Mouse (Mus musculus): ENCODE measurements around the gene 5430419D17Rik.

Gene 5430419D17Rik

DNA sequence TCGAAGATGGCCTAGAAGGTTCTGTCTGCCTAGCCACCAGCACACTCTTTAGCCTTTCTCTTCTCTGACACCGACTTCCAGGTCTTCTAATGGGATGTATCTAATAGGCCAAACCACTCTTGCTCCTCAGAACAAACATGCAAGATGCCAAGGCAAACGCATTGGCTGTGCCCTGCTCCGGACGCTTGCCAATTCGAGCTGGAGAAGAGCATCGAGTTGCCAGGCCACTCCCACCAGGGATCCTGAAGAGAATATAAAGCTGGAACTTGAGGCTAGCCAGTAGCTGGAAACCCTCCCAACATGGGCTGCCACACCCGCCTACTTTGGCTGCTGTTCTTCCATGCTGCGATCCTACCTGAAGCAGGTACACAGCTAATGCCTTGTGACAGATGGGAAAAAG, at the start of gene 5430419D17Rik:
Gene 5430419D17Rik, plus strand, starts transcription at position 282 of the 400 bp plus-strand sequence.
- no peak for DNase-seq (ENCODE audit: low spot score)

DNA sequence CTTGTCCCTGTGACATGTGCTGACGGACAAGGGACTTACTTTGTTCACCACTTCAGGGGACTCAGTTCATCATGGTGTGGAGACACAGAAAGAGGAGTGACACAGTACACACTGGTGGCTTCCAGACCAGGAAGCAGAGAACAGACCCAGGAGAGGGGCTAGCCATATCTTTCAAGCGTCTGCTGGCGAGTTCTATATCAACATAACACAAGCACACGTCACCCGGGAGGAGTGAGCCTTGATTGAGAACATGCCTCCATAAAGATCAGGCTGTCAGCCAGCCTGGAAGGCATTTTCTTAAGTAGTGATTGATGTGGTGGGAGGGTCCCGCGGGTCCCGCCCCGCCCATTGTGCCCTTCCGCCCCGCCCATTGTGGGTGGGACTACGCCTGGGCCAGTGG, 44.2 kb upstream of the 5430419D17Rik start:
- no peak for DNase-seq (ENCODE audit: low spot score)

DNA sequence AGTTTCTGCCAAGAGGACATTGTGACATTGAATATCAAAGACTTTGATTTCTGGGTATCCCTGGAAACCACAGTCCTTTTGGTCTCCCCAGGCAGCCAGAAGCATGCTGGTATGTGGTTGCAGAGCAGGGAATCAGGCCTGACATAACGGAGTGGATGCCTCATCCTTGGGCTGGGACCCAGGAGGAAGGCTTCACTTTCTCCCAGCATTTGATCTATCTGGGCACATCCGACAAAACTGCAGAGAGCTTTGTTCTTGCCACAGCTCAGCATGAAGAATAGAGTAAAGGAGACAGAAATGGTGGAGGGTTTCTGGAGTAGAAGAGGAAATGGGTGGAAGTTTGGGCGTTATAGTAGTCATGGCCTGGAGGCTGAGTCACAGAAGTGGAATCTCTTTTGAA, 41.0 kb upstream of the 5430419D17Rik start:
- DNase-seq (ENCODE audit: low spot score): no peak

DNA sequence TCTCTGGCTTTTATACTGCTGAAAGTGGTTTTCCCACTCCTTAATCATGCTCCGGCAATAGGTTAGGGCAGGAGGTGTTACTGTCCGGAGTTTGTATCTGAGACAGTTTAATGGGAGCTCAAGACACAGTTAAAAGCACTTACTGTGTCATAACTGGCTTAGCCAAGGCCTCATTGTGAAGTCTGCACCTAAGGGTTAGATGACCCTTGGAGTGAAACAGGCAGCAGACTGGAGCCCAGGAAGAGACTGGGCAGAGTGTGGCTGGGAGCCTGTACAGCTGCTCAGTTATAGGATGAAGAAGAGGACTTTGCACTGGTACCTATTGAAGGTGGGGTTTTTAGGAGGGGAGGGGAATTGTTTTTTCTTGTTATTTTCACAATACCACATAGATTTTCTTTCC, 28.0 kb upstream of the 5430419D17Rik start, which contains the start of gene 4933402N03Rik:
Gene 4933402N03Rik, minus strand, starts transcription at position 101 of the 400 bp plus-strand sequence.
- no peak for DNase-seq (ENCODE audit: low spot score)

DNA sequence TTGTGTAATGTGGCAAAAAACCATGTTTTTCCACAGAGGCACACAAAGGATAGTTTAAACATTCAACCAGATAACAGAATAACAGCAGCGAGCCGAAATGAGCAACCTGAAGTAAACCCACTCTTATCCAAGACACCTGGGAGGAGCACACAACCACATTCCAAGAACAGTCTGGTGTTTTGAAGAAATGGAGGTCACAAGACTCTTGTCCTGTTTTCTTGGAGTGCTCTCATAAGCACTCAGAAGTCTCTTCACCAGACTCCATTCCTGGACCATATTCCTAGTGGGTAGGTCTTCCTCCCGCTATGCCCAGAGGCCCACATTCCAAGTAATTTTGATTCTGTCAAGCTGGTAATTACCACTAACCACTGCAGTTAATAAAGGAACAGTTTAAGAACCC, 24.0 kb upstream of the 5430419D17Rik start:
- DNase-seq (ENCODE audit: low spot score): no peak

DNA sequence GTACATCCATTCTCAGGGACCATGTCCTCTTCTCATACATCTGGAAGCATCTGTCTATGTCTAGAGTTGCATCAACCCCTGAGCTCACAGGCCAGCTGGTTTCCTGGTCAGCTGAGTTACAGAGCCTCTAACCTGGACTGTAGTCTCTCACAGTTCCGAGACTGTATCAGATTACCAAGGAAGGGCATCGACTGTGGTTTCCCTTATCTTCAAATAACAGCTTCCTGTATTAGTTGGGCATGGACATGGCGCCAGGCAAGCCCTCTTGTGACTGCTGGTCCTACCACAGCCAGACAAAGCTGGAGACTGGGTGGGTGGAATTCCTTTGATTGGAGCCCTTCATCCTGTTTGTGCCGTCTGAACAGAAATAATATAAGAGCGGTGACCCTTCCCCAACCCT, 21.2 kb upstream of the 5430419D17Rik start:
- DNase-seq (ENCODE audit: low spot score): no peak

DNA sequence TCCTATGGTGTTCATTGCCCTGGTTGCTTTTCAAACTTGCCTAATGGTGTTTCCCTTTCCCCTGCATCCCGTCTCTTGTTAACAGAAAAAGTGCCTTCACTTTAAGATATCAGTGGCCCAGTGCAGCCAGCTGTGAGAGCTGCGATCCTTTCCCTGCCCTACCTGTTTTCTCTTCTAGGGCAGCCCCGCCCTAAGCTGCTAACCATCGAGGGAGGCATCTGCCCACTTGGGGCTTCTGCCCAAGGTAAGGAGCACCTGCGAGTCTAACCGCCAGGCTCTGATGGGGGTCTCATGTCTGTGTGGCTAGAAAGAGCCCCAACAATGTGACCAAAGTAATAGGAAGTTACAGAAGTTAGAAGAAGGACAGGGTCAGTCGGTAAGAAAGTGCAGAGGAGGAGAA, 12.0 kb upstream of the 5430419D17Rik start:
- DNase-seq (ENCODE audit: low spot score): no peak

DNA sequence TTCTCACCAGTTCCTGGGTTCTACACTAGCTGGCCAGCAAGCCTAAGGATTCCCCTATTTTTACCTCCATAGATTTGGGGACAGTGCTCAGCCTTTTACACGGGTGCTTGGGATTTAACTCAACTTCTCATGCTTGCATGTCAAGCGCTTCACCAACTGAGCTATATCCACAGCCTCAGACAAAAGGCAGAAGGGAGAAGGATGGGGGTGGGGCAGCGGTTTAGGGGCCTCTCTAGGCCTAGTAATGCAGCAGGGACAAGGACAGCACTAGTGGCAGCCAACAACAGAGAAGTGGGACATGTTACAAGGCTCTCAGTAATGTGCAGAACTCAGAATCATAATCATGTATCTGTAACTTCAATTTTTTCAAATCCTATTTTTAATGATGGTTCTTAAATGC, 6.4 kb upstream of the 5430419D17Rik start:
- DNase-seq (ENCODE audit: low spot score): no peak

DNA sequence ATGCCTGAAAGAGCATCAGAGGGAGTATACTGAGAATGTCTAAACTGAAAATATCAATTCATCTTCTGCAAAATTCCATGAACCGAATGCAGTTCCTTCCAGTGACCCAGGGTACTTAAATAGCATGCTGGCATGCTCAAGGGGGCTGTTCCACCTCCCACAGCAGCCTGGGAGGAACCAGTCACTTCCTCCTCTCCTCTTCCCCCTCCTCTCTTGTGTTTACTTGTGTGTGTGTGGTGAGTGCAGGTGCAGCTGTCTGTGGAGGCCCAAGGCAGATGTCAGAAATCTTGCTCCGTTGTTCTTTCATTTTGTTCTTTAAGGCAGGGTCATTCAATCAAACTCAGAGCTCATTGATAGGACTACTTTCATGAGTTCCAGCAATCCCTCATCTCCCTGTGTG, 5.1 kb upstream of the 5430419D17Rik start:
- DNase-seq (ENCODE audit: low spot score): no peak

DNA sequence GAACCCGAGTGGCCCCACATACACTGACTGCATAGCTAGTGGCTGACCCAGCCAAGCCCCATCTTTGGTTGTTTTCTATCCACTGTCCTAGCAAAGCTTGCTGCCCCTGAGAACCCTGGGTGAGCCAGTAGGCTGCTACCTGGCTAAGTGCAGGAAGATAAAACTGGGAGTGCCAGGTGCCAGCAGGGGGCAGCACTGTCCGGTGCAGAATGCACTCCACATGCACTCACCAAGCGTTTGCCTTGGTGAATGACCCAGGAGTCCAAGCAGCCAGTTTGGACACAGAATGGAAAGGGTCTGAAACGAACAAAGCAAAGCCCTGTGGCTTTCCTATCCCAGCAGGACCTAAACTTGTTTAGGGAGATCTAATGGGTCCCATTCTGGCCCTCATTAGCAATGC, 8.5 kb downstream of the 5430419D17Rik start:
- peak; percentile 21 for DNase-seq (ENCODE audit: low spot score)

DNA sequence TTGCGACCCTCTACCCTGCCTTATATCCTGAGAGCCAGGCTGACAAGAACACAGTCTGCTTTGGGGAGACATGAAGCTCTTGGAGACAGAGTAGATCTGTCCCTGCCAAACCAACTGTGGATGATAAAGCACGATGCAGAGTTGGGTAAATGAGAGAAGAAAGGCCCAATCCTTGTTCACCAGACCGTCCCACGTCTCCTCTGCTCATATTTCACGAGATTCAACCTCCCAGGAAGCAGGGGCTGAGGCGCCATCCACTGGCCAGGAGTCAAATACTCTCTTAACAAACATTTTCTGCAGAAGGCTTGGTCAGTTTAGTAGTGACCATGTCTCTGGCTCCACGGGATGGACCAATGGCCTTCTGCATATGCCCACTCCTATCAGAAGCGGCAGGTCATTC, 10.1 kb downstream of the 5430419D17Rik start:
- DNase-seq (ENCODE audit: low spot score): no peak

DNA sequence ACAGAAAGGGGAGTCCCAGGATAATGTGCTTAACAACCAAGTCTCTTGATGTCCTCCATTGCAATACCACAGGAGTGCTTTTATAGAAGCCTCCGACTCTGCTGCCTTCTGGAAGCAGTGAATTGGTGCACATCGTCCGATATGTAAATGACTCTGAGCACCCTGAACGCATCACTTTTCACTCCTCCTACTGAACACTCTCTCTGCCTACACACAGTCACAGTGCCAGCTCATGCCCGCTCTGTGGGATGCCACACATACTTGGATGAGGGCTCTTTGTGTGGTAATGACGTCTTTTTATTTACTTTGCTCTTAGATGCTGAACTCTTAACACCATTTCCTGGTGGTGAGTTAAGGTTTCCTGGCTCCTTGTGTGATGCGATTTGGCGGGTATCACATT, 12.8 kb downstream of the 5430419D17Rik start:
- no peak for DNase-seq (ENCODE audit: low spot score)

DNA sequence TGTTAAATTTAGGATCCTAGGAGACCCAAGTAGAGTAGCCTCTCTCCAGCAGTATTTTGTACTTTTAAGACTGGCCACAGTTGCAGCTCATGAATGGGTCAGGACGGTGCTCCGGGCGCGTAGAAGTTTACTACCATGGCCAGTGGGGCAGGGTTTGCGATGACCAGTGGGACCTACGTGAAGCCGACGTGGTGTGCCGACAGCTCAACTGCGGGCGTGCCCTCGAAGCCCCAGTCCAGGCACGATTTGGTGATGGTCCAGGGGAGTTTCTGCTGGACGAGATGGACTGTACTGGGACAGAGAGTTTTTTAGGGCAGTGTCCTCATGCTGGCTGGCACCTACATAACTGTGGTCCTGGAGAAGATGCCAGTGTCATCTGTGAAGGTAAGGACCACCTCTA, 13.8 kb downstream of the 5430419D17Rik start:
- no peak for DNase-seq (ENCODE audit: low spot score)

DNA sequence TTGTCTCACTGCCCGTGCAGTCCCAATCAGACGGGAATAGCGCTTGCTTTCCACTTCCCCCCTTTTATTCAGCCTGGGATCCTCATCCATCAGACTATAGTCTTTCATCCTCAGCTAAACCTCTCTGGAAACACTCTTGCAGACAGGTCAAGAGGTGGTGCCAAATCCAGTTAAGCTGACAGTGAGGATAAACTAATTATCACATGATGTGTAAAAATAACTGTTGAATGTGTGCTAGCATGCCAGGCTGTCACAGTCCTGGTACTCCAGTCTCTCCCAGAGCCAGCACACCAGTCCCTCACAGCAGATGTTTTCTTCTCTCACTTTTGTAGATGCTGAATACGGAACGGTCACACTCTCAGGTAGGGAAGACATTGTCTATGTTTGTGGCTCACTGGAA, 48.9 kb downstream of the 5430419D17Rik start:
- no peak for DNase-seq (ENCODE audit: low spot score)

DNA sequence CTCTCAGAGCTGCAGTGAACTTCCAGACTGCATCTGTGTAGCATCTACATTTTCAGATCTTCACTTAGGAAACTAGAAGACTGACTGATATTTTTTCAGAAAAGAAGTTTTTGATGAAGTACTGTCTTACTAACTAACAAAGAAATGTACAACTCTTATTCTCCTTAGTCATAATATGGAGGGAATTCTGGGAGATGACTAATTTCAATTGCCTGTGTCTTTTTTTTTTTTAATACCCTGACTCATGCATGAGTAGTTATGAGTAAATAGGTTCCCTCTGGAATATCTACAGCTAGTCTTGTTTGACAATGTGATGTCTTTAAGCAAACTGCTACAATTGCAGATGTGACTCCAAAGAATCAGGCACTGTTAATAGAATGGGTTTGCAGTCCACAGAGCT, 61.9 kb downstream of the 5430419D17Rik start:
- no peak for DNase-seq (ENCODE audit: low spot score)

DNA sequence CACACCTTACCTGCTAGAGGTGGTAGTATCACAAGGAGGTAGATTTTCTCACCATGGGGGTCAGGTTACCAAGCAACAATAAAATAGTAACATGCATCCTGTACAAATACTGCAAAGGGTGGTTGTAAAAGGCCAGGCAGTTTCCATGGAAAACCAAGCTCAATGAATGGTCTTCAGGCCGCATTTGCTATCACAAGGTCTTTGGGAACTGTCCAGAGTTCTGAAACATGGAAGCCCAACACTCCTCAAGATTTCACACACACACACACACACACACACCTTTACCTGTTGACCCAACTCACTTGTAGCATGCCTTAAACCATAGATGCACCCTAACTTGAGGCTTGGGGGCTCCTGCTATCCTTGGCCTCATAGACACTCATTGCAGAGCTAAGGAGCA, 70.8 kb downstream of the 5430419D17Rik start:
- DNase-seq (ENCODE audit: low spot score): no peak

DNA sequence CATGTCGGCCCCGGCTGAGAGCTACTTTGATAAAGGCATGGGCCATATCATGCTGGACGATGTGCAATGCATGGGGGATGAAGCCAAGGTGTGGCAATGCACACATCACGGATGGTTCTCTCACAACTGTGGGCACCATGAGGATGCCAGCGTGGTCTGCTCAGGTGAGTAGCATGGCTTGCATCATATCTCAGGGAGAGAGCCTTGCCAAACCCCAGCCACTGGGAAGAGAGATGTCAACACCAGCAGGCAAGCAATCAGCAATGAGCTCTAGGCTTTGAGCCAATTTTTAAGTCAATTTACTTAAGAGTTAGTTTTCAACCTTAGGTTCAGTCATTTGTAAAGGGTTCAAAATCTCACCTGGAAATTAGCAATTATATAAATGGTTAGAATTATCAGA, 82.6 kb downstream of the 5430419D17Rik start:
- DNase-seq (ENCODE audit: low spot score): no peak

DNA sequence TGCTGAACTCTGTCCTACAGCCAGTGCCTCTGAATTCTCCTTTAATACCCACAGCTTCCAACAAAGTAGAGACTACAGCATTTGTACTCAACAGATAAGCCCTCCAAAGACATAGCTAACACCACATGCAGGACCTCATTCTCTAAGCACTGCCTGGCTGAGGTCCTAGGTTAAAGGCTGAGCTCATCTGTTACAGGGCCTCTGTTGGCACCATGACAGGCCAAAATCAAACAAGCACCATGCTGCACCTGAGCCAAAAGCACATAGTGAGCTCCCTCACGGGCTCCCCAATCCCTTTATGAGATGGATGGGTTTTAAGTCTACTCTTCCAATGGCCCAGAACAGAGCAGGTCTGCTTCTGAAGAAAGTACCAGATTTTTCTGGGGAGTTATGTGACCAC, 83.1 kb downstream of the 5430419D17Rik start:
- no peak for DNase-seq (ENCODE audit: low spot score)

DNA sequence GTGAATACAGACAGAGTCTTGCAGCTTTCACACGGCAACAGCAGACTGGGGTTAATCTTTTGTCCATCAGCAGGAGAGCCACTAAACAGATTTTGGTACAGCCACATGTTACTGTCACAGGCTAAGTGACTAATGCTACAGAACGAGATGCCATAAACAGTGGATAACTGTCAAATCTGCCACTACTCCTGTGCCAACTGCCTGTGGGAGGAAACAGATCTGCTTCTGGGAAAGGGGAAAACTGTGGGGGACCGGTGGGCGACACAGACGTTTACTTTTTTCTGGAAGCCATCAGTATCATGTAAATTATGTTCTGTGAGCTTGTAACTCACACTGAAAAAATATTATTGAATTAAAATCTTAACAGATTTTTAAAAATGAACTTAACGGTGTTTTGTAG, 86.7 kb downstream of the 5430419D17Rik start:
- no peak for DNase-seq (ENCODE audit: low spot score)

DNA sequence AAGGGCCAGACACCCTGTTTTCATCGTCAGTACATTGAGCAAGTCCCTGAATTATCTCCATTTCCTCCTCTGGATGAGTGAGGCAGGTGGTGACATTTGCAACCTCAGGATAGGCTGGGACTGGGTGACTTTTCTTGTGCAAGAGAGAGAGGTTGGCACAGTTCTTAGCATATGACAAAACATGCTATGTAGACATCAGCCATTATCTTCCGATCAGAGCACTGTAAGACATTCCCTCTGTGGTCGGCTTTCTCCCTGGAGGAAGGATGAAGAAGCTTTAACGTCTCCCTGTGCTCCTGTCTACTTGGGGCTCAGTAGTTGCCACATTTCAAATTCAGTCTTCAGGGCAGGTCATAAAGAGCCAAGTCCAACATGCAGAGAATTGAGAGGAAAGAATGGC, 90.0 kb downstream of the 5430419D17Rik start:
- DNase-seq (ENCODE audit: low spot score): no peak

DNA sequence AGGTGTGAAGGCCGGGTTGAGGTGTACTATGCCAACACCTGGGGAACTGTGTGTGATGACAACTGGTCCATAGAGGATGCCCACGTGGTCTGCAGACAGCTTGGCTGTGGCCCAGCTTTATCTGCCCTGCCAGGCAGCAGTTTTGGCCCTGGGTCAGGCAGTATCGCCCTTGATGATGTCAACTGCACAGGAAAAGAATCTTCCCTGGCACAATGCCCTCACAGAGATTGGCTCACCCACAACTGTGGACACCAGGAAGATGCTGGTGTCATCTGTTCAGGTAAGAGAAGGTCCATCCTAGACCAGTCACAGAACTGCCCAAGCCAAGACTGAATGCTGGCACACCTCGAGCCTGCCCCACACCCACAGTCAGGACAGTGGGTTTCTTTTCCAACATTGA, 91.6 kb downstream of the 5430419D17Rik start:
- no peak for DNase-seq (ENCODE audit: low spot score)

DNA sequence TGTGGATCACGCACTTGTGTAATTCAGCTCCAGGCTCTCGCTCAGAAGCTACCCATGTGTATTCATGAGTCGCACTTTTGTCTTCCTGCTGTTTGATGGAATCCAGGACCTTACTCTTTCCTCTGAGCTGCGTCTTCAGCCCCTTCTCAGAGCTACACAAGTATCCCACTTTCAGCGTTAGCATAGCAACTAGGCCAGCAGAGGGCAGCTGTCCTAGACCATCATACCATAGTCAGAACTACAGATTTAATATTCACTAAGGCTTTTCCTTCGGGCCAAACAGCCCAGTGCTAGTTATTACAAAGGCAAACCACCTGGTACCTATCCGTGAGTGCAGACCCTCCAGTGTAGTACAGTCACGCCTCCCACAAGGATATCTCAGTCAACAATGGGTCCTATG, 122.9 kb downstream of the 5430419D17Rik start:
- DNase-seq (ENCODE audit: low spot score): no peak

DNA sequence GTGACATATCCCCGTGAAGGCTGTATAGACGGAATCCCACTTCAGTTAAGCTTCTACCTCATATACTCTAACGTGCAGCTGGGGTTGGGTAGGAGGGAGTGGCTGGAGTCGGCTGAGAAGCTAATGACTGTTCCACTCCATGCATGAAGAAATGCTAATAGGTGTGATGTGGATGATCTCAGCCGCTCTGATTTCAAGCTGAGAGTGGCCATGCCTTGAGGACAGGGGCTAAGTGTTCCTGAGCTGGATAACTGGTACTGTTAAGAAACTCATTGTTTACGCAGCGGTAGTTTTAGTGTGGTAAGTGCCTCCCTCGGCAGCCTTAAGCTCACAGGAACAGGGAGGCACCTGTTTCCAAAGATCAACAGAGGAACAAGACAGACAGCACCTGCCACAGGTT, 129.1 kb downstream of the 5430419D17Rik start:
- no peak for DNase-seq (ENCODE audit: low spot score)

DNA sequence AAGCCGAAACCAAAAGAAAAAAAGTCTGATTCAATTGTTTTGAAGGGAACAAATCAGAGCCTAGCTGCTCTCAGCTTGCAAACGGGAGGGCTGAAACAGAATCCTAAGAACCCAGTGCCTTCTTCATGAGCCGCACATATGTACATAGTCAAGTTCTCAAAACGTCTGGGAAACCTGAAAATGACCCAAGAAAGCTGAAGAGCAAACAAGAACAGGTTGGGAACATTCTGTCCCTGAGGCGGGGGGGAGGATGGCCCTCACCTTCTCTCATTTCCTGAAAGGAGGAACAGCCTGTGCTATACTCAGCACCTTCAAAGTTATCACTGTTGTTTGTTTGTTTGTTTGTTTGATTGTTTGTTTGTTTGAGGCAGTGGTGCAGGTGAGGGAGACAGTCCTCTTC, 132.5 kb downstream of the 5430419D17Rik start:
- no peak for DNase-seq (ENCODE audit: low spot score)

DNA sequence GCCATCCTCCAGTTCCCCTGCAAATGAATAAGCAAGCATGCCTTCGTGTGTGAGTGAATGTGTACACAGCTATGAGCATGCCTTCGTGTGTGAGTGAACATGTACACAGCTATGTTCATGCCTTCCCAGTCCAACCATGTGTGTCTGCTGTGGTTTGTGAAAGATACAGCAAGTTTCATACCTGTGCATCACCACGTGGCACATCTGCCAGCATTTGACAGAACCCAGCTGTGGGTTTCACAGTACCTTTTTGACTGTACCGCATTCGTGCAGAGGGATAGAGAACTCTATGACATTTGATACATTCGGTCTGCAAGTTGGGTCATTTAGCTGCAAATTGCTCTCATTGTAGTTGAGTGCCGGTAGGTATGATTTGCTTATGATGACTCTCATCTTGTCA, 140.3 kb downstream of the 5430419D17Rik start:
- no peak for DNase-seq (ENCODE audit: low spot score)
